In the genomic region with DNA sequence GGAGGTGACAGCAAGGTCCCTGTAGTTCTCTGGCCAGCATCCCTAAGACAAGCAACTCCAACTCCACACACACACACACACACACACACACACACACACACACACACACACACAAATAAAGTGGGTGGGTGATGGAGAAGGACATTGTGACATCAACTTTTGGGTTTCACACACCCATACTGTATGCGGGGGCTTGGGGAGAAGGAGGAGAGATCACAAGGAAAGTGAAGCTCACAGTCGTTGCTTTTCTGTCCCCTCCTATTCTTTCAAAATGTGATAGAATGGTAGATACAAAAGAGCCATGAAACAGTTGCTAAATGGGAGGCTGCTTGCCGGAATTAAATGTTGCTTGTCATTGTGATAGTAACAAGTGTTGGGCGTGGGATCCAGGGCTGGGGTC, we compare ENCODE assay signal across 16 mouse cellular contexts.
"Had no signal": no experiment of that assay in that cellular context is flagged by ENCODE, and none has a peak within 500 bp of the region (broad histone marks: within the 10 kb centered on the region; RNA-seq: fewer than 3 reads in every experiment).

No protein-coding gene starts in this region.

- DNase-seq: kidney, adult 18-20 months; kidney, postnatal 10 days; kidney, postnatal 4 days; lung, postnatal 14 days; right cerebral cortex, adult 18-20 months; right cerebral cortex, postnatal 25 days; thymus, postnatal 36 days had no signal

- H3K27me3 ChIP-seq: intestine, embryonic 15.5 days; liver, embryonic 15.5 days; midbrain, embryonic 13.5 days; neural tube, embryonic 15.5 days had no signal

- H3K4me2 ChIP-seq: intestine, embryonic 15.5 days; liver, embryonic 11.5 days; midbrain, embryonic 13.5 days; neural tube, embryonic 15.5 days had no signal

- H3K27ac ChIP-seq: intestine, embryonic 15.5 days; layer of hippocampus, adult 2 months; limb, embryonic 10.5 days; liver, embryonic 15.5 days; midbrain, embryonic 13.5 days; neural tube, embryonic 15.5 days; stomach, postnatal 0 days had no signal

- H3K9me3 ChIP-seq: intestine, embryonic 15.5 days; limb, embryonic 10.5 days; liver, embryonic 15.5 days; midbrain, embryonic 13.5 days; neural tube, embryonic 15.5 days had no signal

- H3K36me3 ChIP-seq: intestine, embryonic 15.5 days; limb, embryonic 10.5 days; liver, embryonic 15.5 days; midbrain, embryonic 13.5 days; neural tube, embryonic 15.5 days had no signal

- H3K4me3 ChIP-seq: intestine, embryonic 15.5 days; layer of hippocampus, adult 2 months; limb, embryonic 10.5 days; liver, embryonic 15.5 days; midbrain, embryonic 13.5 days; myocyte; neural tube, embryonic 15.5 days had no signal

- ATAC-seq: intestine, embryonic 15.5 days; midbrain, embryonic 13.5 days had no signal

- H3K9ac ChIP-seq: intestine, embryonic 15.5 days; liver, embryonic 15.5 days; midbrain, embryonic 13.5 days; neural tube, embryonic 15.5 days had no signal

- H3K4me1 ChIP-seq: intestine, embryonic 15.5 days; midbrain, embryonic 13.5 days; neural tube, embryonic 15.5 days had no signal
